ENCODE assay signal across 29 mouse cellular contexts in genomic region chr14:46586093-46586492, GRCm38 (mm10).
A peak's percentile ranks its signal among the peaks of the same experiment; 100 is the strongest.
DNase-seq lines count a peak whose midpoint lies in the region; ATAC-seq and TF ChIP-seq lines count a peak whose summit lies in the region.
"Had no signal": no experiment of that assay in that cellular context is flagged by ENCODE, and none has a peak within 500 bp of the region (broad histone marks: within the 10 kb centered on the region; RNA-seq: fewer than 3 reads in every experiment).

No protein-coding gene starts in this region.

- H3K4me3 ChIP-seq in kidney, embryonic 14.5 days (ENCODE audit: low read length) = no peak overlapping the region
- H3K4me3 ChIP-seq in kidney, postnatal 0 days (replicated peaks; ENCODE audit: low read depth, low read length) = no peak overlapping the region
- no peak overlapping the region for H3K4me3 ChIP-seq in neural tube, embryonic 13.5 days
- H3K4me3 ChIP-seq in neural tube, embryonic 14.5 days (ENCODE audit: low read depth, low read length) = no peak overlapping the region
- H3K4me3 ChIP-seq: embryonic facial prominence, embryonic 10.5 days; embryonic facial prominence, embryonic 13.5 days; erythroblast, embryonic 14.5 days; forebrain, embryonic 12.5 days; forebrain, embryonic 15.5 days; heart, embryonic 13.5 days; hindbrain, embryonic 12.5 days; hindbrain, embryonic 15.5 days had no signal

- H3K9me3 ChIP-seq in kidney, embryonic 14.5 days (ENCODE audit: control insufficient read depth, low read length) = no peaks in the 10 kb centered on the region
- H3K9me3 ChIP-seq in kidney, postnatal 0 days (replicated peaks; ENCODE audit: low read length) = no peaks in the 10 kb centered on the region
- no peaks in the 10 kb centered on the region for H3K9me3 ChIP-seq in neural tube, embryonic 13.5 days
- H3K9me3 ChIP-seq in neural tube, embryonic 14.5 days (ENCODE audit: control insufficient read depth, low read length) = no peaks in the 10 kb centered on the region
- H3K9me3 ChIP-seq: embryonic facial prominence, embryonic 10.5 days; embryonic facial prominence, embryonic 13.5 days; forebrain, embryonic 12.5 days; forebrain, embryonic 15.5 days; G1E; heart, embryonic 13.5 days; hindbrain, embryonic 12.5 days; hindbrain, embryonic 15.5 days had no signal

- ATAC-seq in kidney, embryonic 14.5 days (ENCODE audit: low FRiP score, low TSS enrichment) = peak; percentile 47; the same call in 1 of the 2 replicates
- peak; percentile 46; the same call in 1 of the 2 replicates for ATAC-seq in kidney, postnatal 0 days (replicated peaks; ENCODE audit: low FRiP score, low read depth)
- 0 out of 2 replicates have a peak, but pooled peaks have one; percentile 15 for ATAC-seq in neural tube, embryonic 13.5 days (ENCODE audit: low read depth)
- peak; percentile 29; the same call in 1 of the 2 replicates for ATAC-seq in neural tube, embryonic 14.5 days (ENCODE audit: low read depth)
- ATAC-seq: forebrain, embryonic 15.5 days; Patski had no signal

- no peaks in the 10 kb centered on the region for H3K36me3 ChIP-seq in kidney, embryonic 14.5 days (ENCODE audit: control insufficient read depth, insufficient read depth, low read length)
- no peaks in the 10 kb centered on the region for H3K36me3 ChIP-seq in kidney, postnatal 0 days (ENCODE audit: insufficient read depth, low read length)
- H3K36me3 ChIP-seq in neural tube, embryonic 13.5 days = no peaks in the 10 kb centered on the region
- no peaks in the 10 kb centered on the region for H3K36me3 ChIP-seq in neural tube, embryonic 14.5 days (ENCODE audit: control insufficient read depth, insufficient read depth, low read length)
- H3K36me3 ChIP-seq: embryonic facial prominence, embryonic 10.5 days; embryonic facial prominence, embryonic 13.5 days; forebrain, embryonic 12.5 days; forebrain, embryonic 15.5 days; G1E; heart, embryonic 13.5 days; hindbrain, embryonic 12.5 days; hindbrain, embryonic 15.5 days had no signal

- 16% methylated on average over 11 of the region's 11 CpGs for WGBS in kidney, embryonic 14.5 days
- WGBS in kidney, postnatal 0 days = 20% methylated on average over 11 of the region's 11 CpGs
- 75% methylated on average over 11 of the region's 11 CpGs for WGBS in neural tube, embryonic 13.5 days
- WGBS in neural tube, embryonic 14.5 days = 62% methylated on average over 11 of the region's 11 CpGs

- H3K4me2 ChIP-seq in kidney, embryonic 14.5 days (replicated peaks; ENCODE audit: low read depth, low read length) = peak overlapping the region; percentile 15; the same call in 1 of the 2 replicates
- H3K4me2 ChIP-seq in kidney, postnatal 0 days (ENCODE audit: low read length) = peak overlapping the region; percentile 39
- no peak overlapping the region for H3K4me2 ChIP-seq in neural tube, embryonic 13.5 days
- H3K4me2 ChIP-seq in neural tube, embryonic 14.5 days (ENCODE audit: low read depth, low read length) = no peak overlapping the region
- H3K4me2 ChIP-seq: embryonic facial prominence, embryonic 13.5 days; forebrain, embryonic 12.5 days; forebrain, embryonic 15.5 days; heart, embryonic 13.5 days; hindbrain, embryonic 12.5 days; hindbrain, embryonic 15.5 days had no signal

- no peaks in the 10 kb centered on the region for H3K27me3 ChIP-seq in kidney, embryonic 14.5 days (ENCODE audit: control insufficient read depth, insufficient read depth, low read length)
- no peaks in the 10 kb centered on the region for H3K27me3 ChIP-seq in kidney, postnatal 0 days (ENCODE audit: insufficient read depth, low read length)
- no peaks in the 10 kb centered on the region for H3K27me3 ChIP-seq in neural tube, embryonic 13.5 days
- H3K27me3 ChIP-seq in neural tube, embryonic 14.5 days (ENCODE audit: control insufficient read depth, insufficient read depth, low read length) = no peaks in the 10 kb centered on the region
- H3K27me3 ChIP-seq: CH12.LX; forebrain, embryonic 15.5 days; hindbrain, embryonic 12.5 days; hindbrain, embryonic 15.5 days; Patski had no signal

- no peak for DNase-seq in kidney, adult 9 months
- DNase-seq in kidney, postnatal 0 days (ENCODE audit: low spot score) = peak; percentile 70
- no peak for DNase-seq in kidney, adult 11 months
- no peak for DNase-seq in neural tube, embryonic 10.5 days (ENCODE audit: extremely low spot score, low spot score)
- DNase-seq in embryo, embryonic 9.5 days (ENCODE audit: extremely low spot score) = no peak
- DNase-seq: adrenal gland, postnatal 10 days; adrenal gland, postnatal 36 days; B cell, adult 2 months; cerebellum, adult 11 months; cerebellum, adult 2 months; cerebellum, adult 9-11 months; cerebellum, postnatal 25 days; gastrocnemius, postnatal 25 days; heart, adult 18-20 months; heart, postnatal 14 days had no signal

- no peak for TF ChIP-seq CTCF in kidney, postnatal 0 days (IDR thresholded peaks at IDR 0.05; ENCODE audit: low read depth)

- H3K9ac ChIP-seq in kidney, embryonic 14.5 days (ENCODE audit: low read depth, low read length) = no peak overlapping the region
- H3K9ac ChIP-seq in kidney, postnatal 0 days (ENCODE audit: low read depth, low read length) = no peak overlapping the region
- H3K9ac ChIP-seq in neural tube, embryonic 13.5 days = no peak overlapping the region
- no peak overlapping the region for H3K9ac ChIP-seq in neural tube, embryonic 14.5 days (replicated peaks; ENCODE audit: low read depth, low read length)
- H3K9ac ChIP-seq: embryonic facial prominence, embryonic 13.5 days; forebrain, embryonic 12.5 days; forebrain, embryonic 15.5 days; heart, embryonic 13.5 days; hindbrain, embryonic 12.5 days; hindbrain, embryonic 15.5 days had no signal

- H3K27ac ChIP-seq in kidney, embryonic 14.5 days (ENCODE audit: low read depth, low read length) = no peak overlapping the region
- no peak overlapping the region for H3K27ac ChIP-seq in kidney, postnatal 0 days
- no peak overlapping the region for H3K27ac ChIP-seq in neural tube, embryonic 13.5 days (replicated peaks)
- H3K27ac ChIP-seq in neural tube, embryonic 14.5 days (ENCODE audit: low read depth, low read length) = no peak overlapping the region
- H3K27ac ChIP-seq: embryonic facial prominence, embryonic 10.5 days; embryonic facial prominence, embryonic 13.5 days; forebrain, embryonic 12.5 days; forebrain, embryonic 15.5 days; heart, embryonic 13.5 days; hindbrain, embryonic 12.5 days; hindbrain, embryonic 15.5 days had no signal

- H3K4me1 ChIP-seq in kidney, embryonic 14.5 days (ENCODE audit: control insufficient read depth, insufficient read depth, low read length) = peaks cover 12% of the 10 kb centered on the region
- no peaks in the 10 kb centered on the region for H3K4me1 ChIP-seq in kidney, postnatal 0 days (replicated peaks; ENCODE audit: insufficient read depth, low read length)
- H3K4me1 ChIP-seq in neural tube, embryonic 13.5 days (replicated peaks) = peaks cover 8% of the 10 kb centered on the region; the same call in 1 of the 2 replicates
- H3K4me1 ChIP-seq in neural tube, embryonic 14.5 days (ENCODE audit: control insufficient read depth, insufficient read depth, low read length) = no peaks in the 10 kb centered on the region
- H3K4me1 ChIP-seq: forebrain, embryonic 12.5 days; forebrain, embryonic 15.5 days; hindbrain, embryonic 12.5 days; hindbrain, embryonic 15.5 days had no signal

Comparison
In these comparisons a context has a peak if more than half of its experiments do, and no peak if none do; other contexts are left out.
1. H3K4me2 ChIP-seq: peak in kidney, embryonic 14.5 days (single experiment) and kidney, postnatal 0 days (single experiment); none in neural tube, embryonic 13.5 days (single experiment) and neural tube, embryonic 14.5 days (single experiment).
2. Peak in every context shown above with its lines, with median percentiles within 50 percentile points of each other: ATAC-seq.